Mouse (Mus musculus): ENCODE results near the gene Slc7a3. TPM values are rescaled to one million over a fixed set of nuclear protein-coding genes. Genes with fewer than 3 reads are reported as not detected.

Gene Slc7a3
- 0.13 and 0.28 TPM in 2 replicates for polyA plus RNA-seq (2015; fragmentation: Nextera tagmentation; extraction: Ambion mirVana)

GRCm38 (mm10) chrX:101085920-101086319, at the start of gene Slc7a3:
Gene Slc7a3, minus strand, starts transcription at chrX:101086020.
- Histone ChIP-seq H3K4me1 (ENCODE audit: insufficient read depth) (no peaks in the 10 kb centered on the region), H3K27ac (ENCODE audit: low read depth) (no peak within 1 kb of the TSS), H3K4me2 (ENCODE audit: low read depth, low read length) (peak within 1 kb of the TSS; percentile 57), H3K9ac (replicated peaks) (no peak within 1 kb of the TSS), H3K36me3 (replicated peaks; ENCODE audit: insufficient read depth, low read length) (no peaks in the 10 kb centered on the region), H3K9me3 (ENCODE audit: low read length) (no peaks in the 10 kb centered on the region), H3K4me3 (ENCODE audit: low read depth, low read length) (peak within 1 kb of the TSS; percentile 17; the same call in 1 of the 2 replicates), H3K27me3 (ENCODE audit: insufficient read depth, low read length) (peaks cover 14% of the 10 kb centered on the region; the same call in 1 of the 2 replicates)
- no peak for TF ChIP-seq EP300 (IDR thresholded peaks at IDR 0.05; ENCODE audit: low read depth)
- no peak for TF ChIP-seq CTCF (IDR thresholded peaks at IDR 0.05; ENCODE audit: low read depth)
- 41% methylated on average over 11 of the region's 11 CpGs for WGBS (ENCODE audit: insufficient replicate concordance)
- ATAC-seq (no peak), DNase-seq (no peak)

GRCm38 (mm10) chrX:101131992-101132791, 46.4 kb upstream of the Slc7a3 start:
- peak overlapping the region; percentile 31; the same call in 1 of the 2 replicates for H3K4me3 ChIP-seq (ENCODE audit: low read depth, low read length)
- no peak overlapping the region for H3K27ac ChIP-seq (ENCODE audit: low read depth)
- WGBS (ENCODE audit: insufficient replicate concordance): 29% methylated on average over 12 of the region's 12 CpGs
- H3K27me3 ChIP-seq (ENCODE audit: insufficient read depth, low read length): no peaks in the 10 kb centered on the region
- no peaks in the 10 kb centered on the region for H3K36me3 ChIP-seq (replicated peaks; ENCODE audit: insufficient read depth, low read length)
- H3K9ac ChIP-seq (replicated peaks): no peak overlapping the region; the same call in 1 of the 2 replicates
- ATAC-seq (peak; percentile 49; the same call in 1 of the 2 replicates), DNase-seq (peak; percentile 13)
- no peaks in the 10 kb centered on the region for H3K4me1 ChIP-seq (ENCODE audit: insufficient read depth)
- peak overlapping the region; percentile 56 for H3K4me2 ChIP-seq (ENCODE audit: low read depth, low read length)
- TF ChIP-seq EP300 (IDR thresholded peaks at IDR 0.05; ENCODE audit: low read depth) (no peak), CTCF (IDR thresholded peaks at IDR 0.05; ENCODE audit: low read depth) (peak; percentile 68)
- no peaks in the 10 kb centered on the region for H3K9me3 ChIP-seq (ENCODE audit: low read length)

- DNase-seq (peak; percentile 60), ATAC-seq (no peak)
- no peak overlapping the region for H3K4me2 ChIP-seq (ENCODE audit: low read depth, low read length)
- no peaks in the 10 kb centered on the region for H3K4me1 ChIP-seq (ENCODE audit: insufficient read depth)
- no peaks in the 10 kb centered on the region for H3K9me3 ChIP-seq (ENCODE audit: low read length)
- H3K4me3 ChIP-seq (ENCODE audit: low read depth, low read length): no peak overlapping the region
- no peaks in the 10 kb centered on the region for H3K36me3 ChIP-seq (replicated peaks; ENCODE audit: insufficient read depth, low read length)
- TF ChIP-seq CTCF (IDR thresholded peaks at IDR 0.05; ENCODE audit: low read depth): peak; percentile 79
- no peak for TF ChIP-seq EP300 (IDR thresholded peaks at IDR 0.05; ENCODE audit: low read depth)
- 25% methylated on average over 7 of the region's 7 CpGs for WGBS (ENCODE audit: insufficient replicate concordance)
- H3K9ac ChIP-seq (replicated peaks): no peak overlapping the region
- H3K27me3 ChIP-seq (ENCODE audit: insufficient read depth, low read length): no peaks in the 10 kb centered on the region
- no peak overlapping the region for H3K27ac ChIP-seq (ENCODE audit: low read depth)
Measured at GRCm38 (mm10) chrX:101131001-101131400, 45.2 kb upstream of the Slc7a3 start.

GRCm38 (mm10) chrX:101128559-101128958, 42.7 kb upstream of the Slc7a3 start:
- H3K9ac ChIP-seq (replicated peaks): no peak overlapping the region
- H3K4me3 ChIP-seq (ENCODE audit: low read depth, low read length): no peak overlapping the region
- TF ChIP-seq CTCF (IDR thresholded peaks at IDR 0.05; ENCODE audit: low read depth) (no peak), EP300 (IDR thresholded peaks at IDR 0.05; ENCODE audit: low read depth) (no peak)
- H3K9me3 ChIP-seq (ENCODE audit: low read length): no peaks in the 10 kb centered on the region
- H3K36me3 ChIP-seq (replicated peaks; ENCODE audit: insufficient read depth, low read length): no peaks in the 10 kb centered on the region
- DNase-seq: no peak
- no peak for ATAC-seq
- H3K4me2 ChIP-seq (ENCODE audit: low read depth, low read length): no peak overlapping the region
- H3K27me3 ChIP-seq (ENCODE audit: insufficient read depth, low read length): no peaks in the 10 kb centered on the region
- 58% methylated on average over 2 of the region's 2 CpGs for WGBS (ENCODE audit: insufficient replicate concordance)
- no peak overlapping the region for H3K27ac ChIP-seq (ENCODE audit: low read depth)
- H3K4me1 ChIP-seq (ENCODE audit: insufficient read depth): no peaks in the 10 kb centered on the region

DNA sequence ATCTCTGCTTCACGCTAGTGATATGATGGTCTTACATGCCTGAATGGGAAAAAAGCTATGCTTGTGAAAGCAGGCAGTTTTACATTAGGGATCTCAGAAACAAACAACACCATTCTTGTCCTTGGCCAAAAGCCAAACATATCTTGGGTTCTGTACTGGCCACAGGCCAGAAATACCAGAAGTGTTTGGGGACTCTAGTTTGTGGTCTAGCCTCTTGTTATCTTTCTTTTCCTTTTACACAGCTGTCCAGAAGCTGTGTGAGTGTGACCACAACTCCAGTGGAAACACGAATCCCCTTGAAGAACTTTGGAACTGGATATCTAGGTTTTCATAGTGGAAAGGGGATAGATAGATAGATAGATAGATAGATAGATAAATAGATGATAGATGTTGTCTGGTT, 41.2 kb upstream of the Slc7a3 start:
- DNase-seq: peak; percentile 11
- H3K9ac ChIP-seq (replicated peaks): no peak overlapping the region
- no peak overlapping the region for H3K4me2 ChIP-seq (ENCODE audit: low read depth, low read length)
- WGBS (ENCODE audit: insufficient replicate concordance): 44% methylated on average over 2 of the region's 2 CpGs
- no peak for TF ChIP-seq EP300 (IDR thresholded peaks at IDR 0.05; ENCODE audit: low read depth)
- TF ChIP-seq CTCF (IDR thresholded peaks at IDR 0.05; ENCODE audit: low read depth): no peak
- no peaks in the 10 kb centered on the region for H3K4me1 ChIP-seq (ENCODE audit: insufficient read depth)
- H3K27me3 ChIP-seq (ENCODE audit: insufficient read depth, low read length): no peaks in the 10 kb centered on the region
- H3K4me3 ChIP-seq (ENCODE audit: low read depth, low read length): no peak overlapping the region
- H3K36me3 ChIP-seq (replicated peaks; ENCODE audit: insufficient read depth, low read length): no peaks in the 10 kb centered on the region
- no peaks in the 10 kb centered on the region for H3K9me3 ChIP-seq (ENCODE audit: low read length)
- no peak overlapping the region for H3K27ac ChIP-seq (ENCODE audit: low read depth)
- ATAC-seq: peak; percentile 47; the same call in 1 of the 2 replicates

GRCm38 (mm10) chrX:101126474-101126955, 40.7 kb upstream of the Slc7a3 start:
- TF ChIP-seq EP300 (IDR thresholded peaks at IDR 0.05; ENCODE audit: low read depth) (no peak), CTCF (IDR thresholded peaks at IDR 0.05; ENCODE audit: low read depth) (no peak)
- DNase-seq: peak; percentile 12
- Histone ChIP-seq H3K27ac (ENCODE audit: low read depth) (no peak overlapping the region), H3K36me3 (replicated peaks; ENCODE audit: insufficient read depth, low read length) (no peaks in the 10 kb centered on the region), H3K4me1 (ENCODE audit: insufficient read depth) (no peaks in the 10 kb centered on the region), H3K27me3 (ENCODE audit: insufficient read depth, low read length) (no peaks in the 10 kb centered on the region), H3K9me3 (ENCODE audit: low read length) (no peaks in the 10 kb centered on the region), H3K4me3 (ENCODE audit: low read depth, low read length) (no peak overlapping the region), H3K4me2 (ENCODE audit: low read depth, low read length) (no peak overlapping the region), H3K9ac (replicated peaks) (no peak overlapping the region)
- WGBS (ENCODE audit: insufficient replicate concordance): 67% methylated on average over 7 of the region's 7 CpGs
- ATAC-seq: 0 out of 2 replicates have a peak, but pooled peaks have one; percentile 35
